Mouse (Mus musculus) forebrain, embryonic 15.5 days (tissue): ENCODE data around the gene Pptc7. TPM values are rescaled to one million over a fixed set of nuclear protein-coding genes. Genes with fewer than 3 reads are reported as not detected.
A peak's percentile ranks its signal among the peaks of the same experiment; 100 is the strongest.

ENCODE experiments used
- ATAC-seq: fragments of 200-750 bp; cut with Nextera tagmentation; replicated peaks from 2 replicates; pipeline ENCODE4 v1.8.0; 2017; ENCODE audit warnings: mild to moderate bottlenecking, moderate TSS enrichment, moderate library complexity
- H3K27ac ChIP-seq: fragments of 300-500 bp; sonication (generic); replicated peaks from 2 replicates; pipeline ENCODE4 v1.5.1; 2015; ENCODE audit warnings: mild to moderate bottlenecking, inconsistent platforms
- H3K27me3 ChIP-seq: fragments of 300-500 bp; sonication (generic); 2 replicates; pipeline ENCODE4 v1.6.1; 2015; ENCODE audit warnings: inconsistent platforms
- H3K36me3 ChIP-seq: fragments of 300-500 bp; sonication (generic); 2 replicates; pipeline ENCODE4 v1.6.1; 2015; ENCODE audit warnings: mild to moderate bottlenecking, inconsistent platforms
- H3K4me1 ChIP-seq: fragments of 300-500 bp; sonication (generic); 2 replicates; pipeline ENCODE4 v1.6.1; 2015; ENCODE audit warnings: inconsistent platforms
- H3K4me2 ChIP-seq: fragments of 300-500 bp; sonication (generic); replicated peaks from 2 replicates; pipeline ENCODE4 v1.6.1; 2015; ENCODE audit warnings: mild to moderate bottlenecking, inconsistent platforms
- H3K4me3 ChIP-seq: fragments of 300-500 bp; sonication (generic); 2 replicates; pipeline ENCODE4 v1.5.1; 2015; ENCODE audit warnings: mild to moderate bottlenecking, inconsistent platforms
- H3K9ac ChIP-seq: fragments of 300-500 bp; sonication (generic); replicated peaks from 2 replicates; pipeline ENCODE4 v1.6.1; 2015; ENCODE audit warnings: mild to moderate bottlenecking, inconsistent platforms
- H3K9me3 ChIP-seq: fragments of 300-500 bp; sonication (generic); 2 replicates; pipeline ENCODE4 v1.6.1; 2016; ENCODE audit warnings: inconsistent platforms
- WGBS: fragments of 180-500 bp; shearing (Covaris S2); methylation state at CpG from one replicate; pipeline ENCODE4 v1.1.7; 2015; ENCODE audit warnings: mixed read lengths; 5-methylcytosine and 5-hydroxymethylcytosine counted together
- polyA plus RNA-seq: library from polyadenylated mRNA; unstranded; fragments of >200 nt; fragmentation: Nextera tagmentation; extraction: Ambion mirVana; gene quantifications from 2 replicates; pipeline ENCODE4 v1.2.1, GENCODE M21; 2015

Gene Pptc7
- polyA plus RNA-seq, 1 experiment from 2014 or later: 8.3 TPM

DNA sequence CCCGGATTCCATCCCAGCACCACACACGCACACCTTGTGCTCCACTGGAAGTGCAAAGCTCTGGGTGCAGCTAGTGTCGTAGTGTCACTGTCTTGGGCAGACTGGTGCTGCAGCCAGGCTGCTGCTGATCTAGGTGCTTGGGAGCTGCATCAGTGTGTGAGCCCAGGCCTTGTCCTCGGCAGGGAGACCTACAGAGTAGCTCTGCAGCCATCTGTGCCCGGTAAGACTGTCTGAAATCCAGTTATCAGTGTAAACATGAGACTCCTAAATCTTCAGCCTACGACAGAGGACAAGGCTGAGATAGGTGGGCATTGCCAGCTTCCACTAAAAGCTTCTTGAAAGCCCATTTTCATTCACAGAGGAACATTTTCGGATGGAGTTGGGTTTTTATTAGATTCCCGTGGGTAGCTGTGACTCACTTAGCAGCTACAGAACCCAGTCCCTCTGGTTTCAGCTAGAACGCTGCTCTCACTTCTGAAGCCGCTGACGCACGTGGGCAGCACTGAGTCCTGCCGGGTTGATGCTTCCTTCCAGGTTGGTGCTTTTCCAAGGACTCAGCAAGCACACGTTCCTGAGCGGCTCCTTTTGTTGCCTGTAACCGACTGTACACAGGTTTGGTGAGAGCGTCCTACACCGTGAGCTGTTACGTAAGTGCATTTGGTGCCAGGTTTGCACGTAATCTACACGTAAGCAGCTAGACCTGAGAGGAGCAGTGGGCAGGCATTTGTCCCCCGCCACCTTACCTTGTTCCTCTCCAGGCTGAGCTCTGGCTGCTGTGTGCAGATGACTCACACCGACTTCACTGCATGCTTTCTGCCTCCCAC is 40.7 kb downstream of the Pptc7 start:
- no peaks in the 10 kb centered on the region for H3K9me3 ChIP-seq
- no peak overlapping the region for H3K4me2 ChIP-seq
- no peak for ATAC-seq
- H3K4me3 ChIP-seq: no peak overlapping the region
- no peaks in the 10 kb centered on the region for H3K27me3 ChIP-seq
- H3K4me1 ChIP-seq: no peaks in the 10 kb centered on the region
- WGBS: 91% methylated on average over 23 of the region's 23 CpGs
- H3K9ac ChIP-seq: no peak overlapping the region
- H3K27ac ChIP-seq: no peak overlapping the region
- H3K36me3 ChIP-seq: peaks cover 22% of the 10 kb centered on the region; the same call in 1 of the 2 replicates

DNA sequence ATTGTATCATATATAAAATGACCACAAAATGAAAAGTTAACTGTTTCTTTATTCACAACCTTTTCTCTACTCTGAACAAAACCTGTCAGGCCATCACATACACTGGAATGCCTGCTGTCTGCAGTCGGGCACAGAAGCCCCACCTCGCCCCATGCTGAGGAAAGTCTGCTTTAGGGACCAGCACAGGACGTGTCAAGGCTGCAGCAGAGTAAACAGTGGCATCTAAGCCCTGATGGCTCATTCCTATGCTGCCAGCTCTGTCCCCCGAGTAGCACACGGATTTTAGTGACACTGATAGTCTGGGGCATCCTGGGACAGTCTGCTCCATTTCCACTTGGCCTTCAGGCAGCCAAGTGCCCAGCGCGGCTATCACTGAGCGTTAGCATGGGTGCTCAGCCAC is 41.3 kb downstream of the Pptc7 start:
- no peak for ATAC-seq
- H3K4me1 ChIP-seq: no peaks in the 10 kb centered on the region

DNA sequence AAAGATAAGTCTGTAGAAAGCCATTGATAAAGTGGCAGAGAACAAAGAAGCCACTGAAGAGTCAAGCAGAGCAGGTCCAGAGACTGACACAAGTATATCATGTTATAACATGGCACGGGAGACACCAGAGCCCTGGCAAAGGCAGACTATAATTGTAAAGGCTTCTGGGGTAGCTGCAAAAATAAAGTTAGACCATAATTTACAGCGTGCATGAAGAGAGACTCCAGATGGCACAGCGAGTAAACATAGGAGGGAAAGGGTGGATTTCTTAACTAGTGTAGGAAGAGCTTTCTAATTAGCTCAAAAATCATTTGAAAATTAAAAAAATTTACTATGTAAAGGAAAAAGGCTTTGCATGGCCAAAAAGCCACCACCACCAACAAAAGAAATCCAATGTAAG is 43.1 kb downstream of the Pptc7 start:
- Histone ChIP-seq H3K4me2 (no peak overlapping the region), H3K4me3 (no peak overlapping the region), H3K27ac (peak overlapping the region; percentile 51), H3K9ac (no peak overlapping the region), H3K9me3 (no peaks in the 10 kb centered on the region), H3K4me1 (no peaks in the 10 kb centered on the region), H3K27me3 (no peaks in the 10 kb centered on the region), H3K36me3 (peaks cover 7% of the 10 kb centered on the region; the same call in 1 of the 2 replicates)
- ATAC-seq: no peak
- WGBS: 76% methylated on average over 3 of the region's 3 CpGs

More for the DNA sequence above, 41.3 kb downstream of the Pptc7 start:
- Histone ChIP-seq H3K27ac (no peak overlapping the region), H3K36me3 (peaks cover 18% of the 10 kb centered on the region; the same call in 1 of the 2 replicates), H3K4me3 (no peak overlapping the region), H3K27me3 (no peaks in the 10 kb centered on the region), H3K9me3 (no peaks in the 10 kb centered on the region), H3K4me2 (no peak overlapping the region), H3K9ac (no peak overlapping the region)
- WGBS: 86% methylated on average over 8 of the region's 8 CpGs

DNA sequence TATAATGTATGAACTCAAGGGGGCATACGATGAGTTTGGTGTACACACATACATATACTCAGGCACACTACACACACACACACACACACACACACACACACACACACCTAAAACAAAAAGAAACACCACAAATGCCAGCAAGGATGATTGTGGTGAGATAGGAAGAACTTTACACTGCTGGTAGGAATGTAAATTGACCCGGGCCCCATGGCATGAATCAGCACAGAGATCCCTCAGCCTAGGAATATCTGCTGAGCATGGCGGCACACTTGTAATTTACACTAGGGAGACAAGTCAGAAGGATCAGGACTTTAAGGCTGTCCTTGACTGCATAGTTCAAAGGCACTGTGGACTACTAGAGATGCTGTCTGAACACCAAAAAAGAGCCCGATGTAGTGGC is 46.1 kb downstream of the Pptc7 start:
- Histone ChIP-seq H3K27me3 (no peaks in the 10 kb centered on the region), H3K4me3 (no peak overlapping the region), H3K4me2 (no peak overlapping the region), H3K9me3 (no peaks in the 10 kb centered on the region), H3K9ac (no peak overlapping the region), H3K27ac (no peak overlapping the region), H3K36me3 (peaks cover 7% of the 10 kb centered on the region; the same call in 1 of the 2 replicates), H3K4me1 (no peaks in the 10 kb centered on the region)
- WGBS: 91% methylated on average over 4 of the region's 4 CpGs
- no peak for ATAC-seq

DNA sequence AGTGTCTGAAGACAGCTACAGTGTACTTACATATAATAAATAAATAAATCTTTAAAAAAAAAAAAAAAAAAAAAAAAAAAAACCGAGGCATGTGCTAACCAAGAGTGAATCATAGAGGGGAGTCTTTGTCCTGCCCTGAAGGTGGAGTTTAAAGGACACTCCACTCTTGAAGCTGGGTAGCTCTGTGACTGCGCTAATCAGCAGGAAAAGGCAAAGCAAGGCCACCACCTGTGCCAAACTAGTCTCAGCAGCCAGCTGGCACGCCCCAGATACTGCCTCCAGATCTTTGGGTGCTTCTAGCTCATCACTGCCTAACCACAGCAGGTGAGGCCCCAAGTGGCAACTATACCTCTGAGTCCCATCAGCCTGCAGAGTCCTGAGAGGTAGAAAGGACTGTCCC is 50.5 kb downstream of the Pptc7 start:
- no peaks in the 10 kb centered on the region for H3K36me3 ChIP-seq
- no peaks in the 10 kb centered on the region for H3K27me3 ChIP-seq
- no peaks in the 10 kb centered on the region for H3K4me1 ChIP-seq
- no peak for ATAC-seq
- H3K4me2 ChIP-seq: no peak overlapping the region
- H3K27ac ChIP-seq: no peak overlapping the region
- WGBS: 70% methylated on average over 3 of the region's 3 CpGs
- H3K9ac ChIP-seq: no peak overlapping the region
- no peaks in the 10 kb centered on the region for H3K9me3 ChIP-seq
- no peak overlapping the region for H3K4me3 ChIP-seq

DNA sequence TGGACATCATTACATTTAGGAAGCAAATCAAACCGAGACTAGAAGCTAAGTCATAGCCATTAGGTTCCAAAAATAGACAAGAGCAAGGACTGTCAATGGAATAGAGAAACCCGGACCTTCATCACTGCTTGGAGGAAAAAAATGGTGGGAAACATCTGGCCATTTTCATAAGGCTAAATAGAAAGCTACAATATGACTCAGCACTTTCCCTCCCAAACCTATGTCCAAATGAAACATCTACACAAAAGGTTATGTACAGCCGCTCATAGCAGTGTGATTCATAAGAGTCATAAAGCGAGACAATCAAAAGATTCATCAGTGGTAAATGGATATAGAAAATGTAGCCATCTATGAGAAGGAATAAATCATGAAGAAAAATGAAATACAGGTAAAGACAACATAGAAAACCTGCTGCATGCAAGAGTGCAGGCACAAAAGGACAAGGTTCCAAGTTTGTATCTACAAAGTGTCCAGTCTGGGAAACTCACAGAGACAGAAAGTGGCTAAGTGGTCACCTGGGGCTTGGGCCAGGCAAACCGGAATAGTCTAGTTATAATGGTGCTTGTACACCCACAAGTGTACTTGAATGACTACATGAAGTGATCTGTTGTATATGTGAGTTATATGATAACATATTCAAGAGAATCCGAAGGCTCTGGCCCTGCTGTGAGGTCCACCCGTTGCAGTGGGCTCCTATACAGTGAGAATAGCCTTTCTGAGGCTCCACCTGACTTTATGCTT is 52.6 kb downstream of the Pptc7 start:
- H3K9me3 ChIP-seq: no peaks in the 10 kb centered on the region
- H3K9ac ChIP-seq: no peak overlapping the region
- no peak for ATAC-seq
- H3K36me3 ChIP-seq: no peaks in the 10 kb centered on the region
- no peak overlapping the region for H3K4me2 ChIP-seq
- H3K4me3 ChIP-seq: no peak overlapping the region
- H3K27ac ChIP-seq: no peak overlapping the region
- no peaks in the 10 kb centered on the region for H3K27me3 ChIP-seq
- no peaks in the 10 kb centered on the region for H3K4me1 ChIP-seq
- WGBS: 90% methylated on average over 7 of the region's 7 CpGs

DNA sequence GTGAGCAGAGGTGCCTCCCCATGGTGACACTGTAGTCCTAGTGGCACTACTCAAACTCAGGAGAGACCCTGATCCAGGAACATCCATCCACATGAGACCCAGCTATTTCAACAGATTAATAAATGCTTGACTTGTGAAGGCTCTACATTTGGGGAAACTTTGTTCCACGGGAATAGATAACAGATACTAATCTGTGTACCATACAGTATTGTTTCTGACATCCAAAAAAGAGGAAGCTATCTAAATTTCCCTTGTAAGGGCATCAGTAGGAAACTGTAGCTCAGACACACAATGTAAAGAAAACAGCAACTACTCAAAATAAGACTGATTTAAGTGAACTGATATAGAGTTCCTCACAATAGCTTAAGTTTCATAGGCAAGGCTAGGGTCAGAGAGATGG is 58.7 kb downstream of the Pptc7 start:
- Histone ChIP-seq H3K4me2 (no peak overlapping the region), H3K4me1 (no peaks in the 10 kb centered on the region), H3K4me3 (no peak overlapping the region), H3K27ac (no peak overlapping the region), H3K27me3 (no peaks in the 10 kb centered on the region), H3K36me3 (no peaks in the 10 kb centered on the region), H3K9me3 (no peaks in the 10 kb centered on the region), H3K9ac (no peak overlapping the region)
- 94% methylated on average over 1 of the region's 1 CpGs for WGBS
- no peak for ATAC-seq

DNA sequence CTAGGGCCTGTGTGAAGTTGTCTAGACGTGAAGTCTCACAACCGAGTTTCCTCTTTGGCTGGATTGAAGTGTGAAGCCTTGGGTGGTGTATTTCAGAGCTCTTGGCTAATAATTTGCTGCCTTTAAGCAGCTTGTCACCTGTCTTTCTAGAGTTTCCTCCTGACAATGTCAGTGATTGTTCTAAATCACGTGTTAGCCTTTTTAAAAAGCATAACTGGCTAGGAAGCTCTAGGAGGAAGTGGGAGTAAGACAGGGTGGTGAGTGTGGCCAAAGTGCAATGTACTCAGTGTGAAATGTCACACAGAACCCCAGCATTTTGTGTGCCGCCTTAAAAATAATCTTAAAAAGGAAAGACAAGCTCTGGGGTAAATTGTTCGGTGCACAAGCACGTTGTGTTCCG is 59.6 kb downstream of the Pptc7 start:
- Histone ChIP-seq H3K9ac (no peak overlapping the region), H3K9me3 (no peaks in the 10 kb centered on the region), H3K4me2 (no peak overlapping the region), H3K36me3 (no peaks in the 10 kb centered on the region), H3K4me3 (no peak overlapping the region), H3K27me3 (no peaks in the 10 kb centered on the region), H3K27ac (peak overlapping the region; percentile 21; the same call in 1 of the 2 replicates), H3K4me1 (no peaks in the 10 kb centered on the region)
- ATAC-seq: no peak
- WGBS: 49% methylated on average over 7 of the region's 7 CpGs

DNA sequence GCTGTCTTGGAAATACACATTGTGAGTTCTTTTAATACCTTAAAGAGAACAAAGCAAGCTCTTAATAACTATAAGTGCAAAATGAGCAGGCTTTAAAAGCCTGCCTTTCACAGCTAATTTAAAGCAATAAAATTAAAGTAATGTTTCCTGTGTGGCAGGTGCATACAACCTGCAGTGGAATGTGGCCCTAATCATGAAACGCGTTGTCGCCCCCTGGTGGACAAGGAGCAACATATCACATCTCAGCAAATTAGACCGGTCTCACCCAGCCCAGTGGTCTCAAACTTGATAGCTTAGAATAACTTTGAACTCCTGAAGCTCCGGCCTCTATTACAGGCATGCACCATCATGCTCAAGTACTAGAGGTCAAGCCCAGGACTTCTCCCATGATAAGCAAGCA is 60.1 kb downstream of the Pptc7 start:
- Histone ChIP-seq H3K4me2 (no peak overlapping the region), H3K36me3 (no peaks in the 10 kb centered on the region), H3K27ac (no peak overlapping the region), H3K9me3 (no peaks in the 10 kb centered on the region), H3K9ac (no peak overlapping the region), H3K4me1 (no peaks in the 10 kb centered on the region), H3K4me3 (no peak overlapping the region), H3K27me3 (no peaks in the 10 kb centered on the region)
- 7% methylated on average over 5 of the region's 5 CpGs for WGBS
- peak; percentile 57; the same call in 1 of the 2 replicates for ATAC-seq

DNA sequence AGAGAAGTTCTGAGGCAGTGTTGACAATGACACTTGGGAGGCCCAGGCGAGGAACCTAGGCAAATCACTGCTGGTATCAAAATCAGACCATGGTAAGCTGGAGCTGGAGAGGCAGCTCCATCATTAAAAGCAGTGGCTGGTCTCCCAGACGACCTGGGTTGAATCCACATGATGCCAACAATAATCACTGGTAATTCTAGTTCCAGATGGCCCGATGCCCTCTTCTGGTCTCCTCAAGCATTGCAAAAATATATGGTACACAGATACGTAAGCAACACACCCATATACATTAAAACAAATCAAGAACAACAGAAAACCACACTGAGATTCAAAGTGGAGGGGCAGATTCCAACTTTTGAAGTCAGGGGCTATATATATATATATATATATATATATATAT is 61.6 kb downstream of the Pptc7 start:
- H3K27ac ChIP-seq: no peak overlapping the region
- H3K9me3 ChIP-seq: no peaks in the 10 kb centered on the region
- ATAC-seq: no peak
- H3K27me3 ChIP-seq: no peaks in the 10 kb centered on the region
- no peak overlapping the region for H3K9ac ChIP-seq
- no peaks in the 10 kb centered on the region for H3K36me3 ChIP-seq
- H3K4me3 ChIP-seq: no peak overlapping the region
- no peaks in the 10 kb centered on the region for H3K4me1 ChIP-seq
- WGBS: 79% methylated on average over 4 of the region's 4 CpGs
- no peak overlapping the region for H3K4me2 ChIP-seq

DNA sequence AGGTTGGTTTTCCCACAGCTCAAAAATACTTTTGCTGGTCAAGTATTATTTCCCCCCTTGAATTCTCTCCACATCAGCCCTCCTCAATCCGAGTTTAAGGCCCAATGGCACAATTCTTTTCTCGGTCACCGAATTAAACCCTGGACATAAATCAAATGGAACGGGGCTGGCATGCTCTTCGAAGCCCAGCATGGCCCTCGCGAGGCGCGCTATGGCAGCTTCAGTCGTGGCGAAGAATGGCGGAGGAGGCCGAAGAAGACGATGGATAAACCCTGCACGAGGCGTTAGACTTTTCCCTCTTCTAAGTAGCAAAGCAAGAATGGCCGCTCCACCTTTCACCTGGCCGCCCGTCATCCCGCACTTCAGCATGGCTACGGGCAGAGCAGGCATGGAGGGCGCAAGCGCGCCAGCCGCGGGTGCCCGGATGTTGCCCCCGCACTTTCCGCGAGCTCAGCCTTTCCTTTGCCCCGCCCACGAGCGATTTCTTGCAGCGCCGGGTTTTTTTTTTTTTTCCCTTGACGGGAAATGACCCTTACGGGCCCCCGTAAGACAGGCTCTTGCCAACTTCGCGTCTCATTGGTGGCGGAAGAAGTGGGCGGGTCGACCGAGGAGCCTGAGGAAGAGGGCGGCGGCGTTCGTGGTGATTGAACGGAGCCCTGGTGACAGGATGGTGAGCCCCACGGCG is 69.8 kb downstream of the Pptc7 start, which contains the start of the genes Rad9b and Vps29:
Rad9b (minus strand) TSS at position 427 of the 685 bp plus-strand sequence.
Vps29 (plus strand) TSS at position 563 of the 685 bp plus-strand sequence.
- ATAC-seq: peak; percentile 93
- peaks cover 5% of the 10 kb centered on the region; the same call in 1 of the 2 replicates for H3K36me3 ChIP-seq
- H3K27ac ChIP-seq: peak within 1 kb of the TSS; percentile 83
- peak within 1 kb of the TSS; percentile 73 for H3K4me2 ChIP-seq
- H3K4me1 ChIP-seq: peaks cover 16% of the 10 kb centered on the region
- peak within 1 kb of the TSS; percentile 83 for H3K9ac ChIP-seq
- peak within 1 kb of the TSS; percentile 84 for H3K4me3 ChIP-seq
- no peaks in the 10 kb centered on the region for H3K9me3 ChIP-seq
- WGBS: under 1% methylated on average over 51 of the region's 51 CpGs
- no peaks in the 10 kb centered on the region for H3K27me3 ChIP-seq
